ENCODE assay signal across 11 mouse cellular contexts in genomic region chr5:148757236-148757635, GRCm38 (mm10).
A peak's percentile ranks its signal among the peaks of the same experiment; 100 is the strongest.
DNase-seq lines count a peak whose midpoint lies in the region; ATAC-seq lines count a peak whose summit lies in the region.
"Had no signal": no experiment of that assay in that cellular context is flagged by ENCODE, and none has a peak within 500 bp of the region (broad histone marks: within the 10 kb centered on the region; RNA-seq: fewer than 3 reads in every experiment).

No protein-coding gene starts in this region.

- WGBS in embryonic facial prominence, embryonic 13.5 days = 24% methylated on average over 8 of the region's 8 CpGs

- H3K4me3 ChIP-seq in embryonic facial prominence, embryonic 13.5 days = no peak overlapping the region
- H3K4me3 ChIP-seq: layer of hippocampus, adult 2 months had no signal

- H3K9me3 ChIP-seq in embryonic facial prominence, embryonic 13.5 days = no peaks in the 10 kb centered on the region

- H3K27ac ChIP-seq in embryonic facial prominence, embryonic 13.5 days = peak overlapping the region; percentile 29
- H3K27ac ChIP-seq: layer of hippocampus, adult 2 months had no signal

- peak; percentile 59; the same call in 1 of the 2 replicates for ATAC-seq in frontal cortex, adult (ENCODE audit: low TSS enrichment)
- 0 out of 2 replicates have a peak, but pooled peaks have one; percentile 48 for ATAC-seq in embryonic facial prominence, embryonic 13.5 days (ENCODE audit: insufficient number of reproducible peaks, insufficient read depth, low FRiP score, low TSS enrichment, low read depth)

- H3K9ac ChIP-seq in embryonic facial prominence, embryonic 13.5 days = no peak overlapping the region

- DNase-seq in frontal cortex, adult 2 months (ENCODE audit: extremely low spot score in 1 of 2, low spot score in 1 of 2) = no peak
- DNase-seq in lung, postnatal 10 days = peak; percentile 45
- no peak for DNase-seq in lung, postnatal 14 days
- DNase-seq in kidney, postnatal 4 days = peak; percentile 68 to 74
- no peak for DNase-seq in spleen, postnatal 14 days (ENCODE audit: low spot score in 2 of 2)
- no peak for DNase-seq in cerebellum, postnatal 36 days
- DNase-seq: thymus, adult 18-20 months had no signal

- H3K36me3 ChIP-seq in embryonic facial prominence, embryonic 13.5 days = no peaks in the 10 kb centered on the region

- no peaks in the 10 kb centered on the region for H3K27me3 ChIP-seq in embryonic facial prominence, embryonic 13.5 days

- H3K4me2 ChIP-seq in embryonic facial prominence, embryonic 13.5 days = 0 out of 2 replicates have a peak overlapping the region, but pooled peaks have one; percentile 14
- H3K4me2 ChIP-seq: liver, embryonic 11.5 days had no signal

- peaks cover 24% of the 10 kb centered on the region for H3K4me1 ChIP-seq in embryonic facial prominence, embryonic 13.5 days

Comparison
In these comparisons a context has a peak if more than half of its experiments do, and no peak if none do; other contexts are left out.
1. DNase-seq: peak in lung, postnatal 10 days (single experiment) and kidney, postnatal 4 days (2 of 2); none in frontal cortex, adult 2 months (0 of 2), lung, postnatal 14 days (single experiment), spleen, postnatal 14 days (0 of 2) and cerebellum, postnatal 36 days (0 of 2).